Mouse (Mus musculus) v-Abl transformed pro-B cells (cell line): Measurements from ENCODE around the gene Hcrtr1.

Source experiments
- in situ Hi-C, 2 experiments: fragments of 400-800 bp; cut with MboI; formaldehyde crosslinking; loops; one replicate each; pipeline ENCODE4 v1.15.1; 2025; ENCODE audit not compliant: unreplicated experiment in 2 of 2

The Hcrtr1 gene

GRCm38 (mm10) chr4:130081345-130082190 lies 57.6 kb downstream of the Hcrtr1 start:
- in situ Hi-C loops, result loop anchor here in 1 of 2 experiments (5.0 to 10.0 kb wide), 3 partner anchors 119 to 407 kb away; partner anchors contain the start of gene Kpna6
